Mouse (Mus musculus) cerebellum, postnatal 10 days (tissue): ENCODE results near the gene B4galnt2.

Experiments
- DNase-seq, 2 experiments: peaks; one replicate each; pipeline ENCODE4 v3.0.0; 2021; ENCODE audit warnings: mixed read lengths in 2 of 2

B4galnt2 gene

DNA sequence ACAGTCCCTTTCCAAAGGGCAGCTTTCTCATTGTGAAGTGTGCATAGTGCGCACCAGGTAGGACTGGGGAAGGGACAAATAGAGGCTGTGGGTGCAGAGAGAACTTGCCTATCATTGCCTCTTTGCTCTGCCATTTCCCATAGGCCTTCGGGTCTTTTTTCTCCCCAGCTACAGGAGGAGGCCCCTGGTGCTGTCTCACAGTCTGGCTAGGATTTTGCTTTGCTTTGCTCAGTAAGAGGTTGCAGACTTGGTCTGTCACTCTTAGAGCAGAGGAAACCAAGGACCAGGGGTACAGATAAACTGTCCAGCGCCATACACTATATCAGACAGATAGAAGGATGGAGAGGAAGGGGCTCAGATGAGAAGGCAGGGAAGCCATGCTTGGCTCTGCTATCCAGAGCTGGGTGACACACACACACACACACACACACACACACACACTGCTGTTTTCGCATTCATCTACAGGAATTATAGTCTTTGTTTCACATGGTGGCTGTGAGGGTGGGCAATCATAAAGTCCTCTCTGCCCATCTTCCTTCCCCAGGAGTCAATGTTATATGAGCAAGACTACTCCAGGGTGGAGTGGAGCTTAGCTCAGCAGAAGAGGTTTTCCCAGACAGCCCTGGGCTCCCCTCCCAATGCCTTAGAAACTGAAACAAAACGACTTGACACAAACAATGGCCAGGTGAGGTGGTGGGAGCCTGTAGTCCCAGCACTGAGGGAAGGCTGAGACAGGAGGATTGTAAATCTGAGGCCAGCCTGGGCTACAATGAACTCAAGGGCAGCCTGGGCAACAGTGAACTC is 73.8 kb downstream of the B4galnt2 start:
- DNase-seq: no peak

GRCm38 (mm10) chr11:95838999-95839868 is 75.5 kb downstream of the B4galnt2 start:
- DNase-seq: no peak

GRCm38 (mm10) chr11:95838598-95838997 is 76.1 kb downstream of the B4galnt2 start:
- no peak for DNase-seq

GRCm38 (mm10) chr11:95837059-95837458 is 77.6 kb downstream of the B4galnt2 start, which contains the start of gene Gngt2:
Gene Gngt2 (plus strand): TSS chr11:95837216.
- peak; percentile 81 for DNase-seq

DNA sequence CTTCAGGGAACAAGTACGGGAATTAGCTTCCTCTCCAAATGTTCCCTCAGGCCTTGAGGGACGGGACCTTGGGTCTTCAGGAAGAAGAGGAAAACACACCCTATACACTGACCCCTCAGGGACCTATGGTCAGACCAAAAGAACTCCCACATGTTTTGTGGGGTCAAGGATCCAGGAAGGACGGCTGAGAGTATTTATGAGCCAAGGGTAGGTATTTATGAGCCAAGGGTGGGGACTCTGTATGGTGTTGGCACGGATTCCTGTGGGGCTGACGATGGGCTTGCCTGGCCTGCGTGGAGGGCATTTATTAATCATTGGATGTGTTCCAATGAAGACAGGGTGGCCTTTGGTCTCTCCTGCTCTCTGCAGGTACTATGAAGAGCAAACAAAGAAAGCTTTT is 78.3 kb downstream of the B4galnt2 start:
- DNase-seq: no peak

- no peak for DNase-seq
These were observed 78.9 kb downstream of the B4galnt2 start for GRCm38 (mm10) chr11:95835832-95836231.

GRCm38 (mm10) chr11:95834742-95835710 is 79.7 kb downstream of the B4galnt2 start:
- peak; percentile 51 to 63 for DNase-seq

- DNase-seq: peak; percentile 30 to 35
These were observed 80.5 kb downstream of the B4galnt2 start for GRCm38 (mm10) chr11:95834143-95834667.

DNA sequence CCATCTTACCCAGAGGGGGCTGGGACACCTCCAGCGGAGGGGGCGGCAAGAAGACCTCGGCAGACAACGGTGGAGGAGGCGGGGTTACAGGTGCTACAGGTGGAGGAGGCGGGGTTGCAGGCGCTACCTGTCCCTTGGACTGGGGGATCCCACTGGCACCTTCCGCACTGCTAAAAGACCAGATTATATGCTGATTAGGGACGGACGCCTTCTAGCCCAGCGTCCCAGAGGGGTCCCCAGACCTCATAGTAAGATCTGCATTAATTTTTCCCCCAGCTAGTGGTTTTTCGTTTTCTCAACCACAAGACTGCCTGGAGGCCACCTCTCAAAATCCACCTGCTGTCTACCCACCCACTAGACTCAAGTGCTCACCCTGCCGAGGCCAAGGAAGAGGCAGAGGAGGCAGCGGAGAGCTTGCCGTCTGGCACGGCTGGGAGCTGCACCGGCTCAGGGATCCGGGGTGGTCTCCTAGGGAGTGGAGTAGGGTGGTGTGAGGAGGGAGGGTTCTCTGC is 81.0 kb downstream of the B4galnt2 start:
- DNase-seq: peak in 1 of 2 experiments; percentile 31

DNA sequence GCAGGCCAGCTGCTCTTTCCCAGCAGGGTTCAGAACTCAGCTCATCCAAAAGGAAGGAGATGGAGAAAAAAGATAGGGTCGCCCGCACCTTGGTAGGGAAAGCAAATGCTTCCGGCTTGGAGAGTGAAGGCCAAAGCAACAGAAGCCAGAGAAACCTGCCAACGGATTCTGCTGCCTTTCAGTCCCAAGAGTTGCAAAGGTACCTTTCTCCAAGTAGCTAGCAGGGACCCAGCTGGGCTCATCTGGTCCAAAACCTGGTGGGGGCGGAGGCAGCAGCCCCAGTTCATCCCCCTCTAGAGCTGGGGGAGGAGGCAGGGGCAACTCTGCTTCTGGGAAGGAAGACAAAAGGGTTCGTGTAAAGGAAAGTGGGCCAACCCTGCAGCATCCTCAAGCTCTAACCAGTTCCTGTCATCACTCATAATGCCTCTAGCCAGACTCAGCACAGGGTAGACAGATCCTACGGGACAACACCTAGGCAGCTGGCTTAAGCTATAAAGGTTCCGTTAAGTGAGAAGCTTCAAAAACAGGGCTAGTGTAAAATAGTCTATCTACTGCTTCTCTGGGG is 81.6 kb downstream of the B4galnt2 start:
- peak in 1 of 2 experiments; percentile 52 for DNase-seq

GRCm38 (mm10) chr11:95832129-95833005 is 82.3 kb downstream of the B4galnt2 start:
- DNase-seq: no peak

- DNase-seq: peak in 1 of 2 experiments; percentile 56
These were observed 83.0 kb downstream of the B4galnt2 start for GRCm38 (mm10) chr11:95831641-95832040.

DNA sequence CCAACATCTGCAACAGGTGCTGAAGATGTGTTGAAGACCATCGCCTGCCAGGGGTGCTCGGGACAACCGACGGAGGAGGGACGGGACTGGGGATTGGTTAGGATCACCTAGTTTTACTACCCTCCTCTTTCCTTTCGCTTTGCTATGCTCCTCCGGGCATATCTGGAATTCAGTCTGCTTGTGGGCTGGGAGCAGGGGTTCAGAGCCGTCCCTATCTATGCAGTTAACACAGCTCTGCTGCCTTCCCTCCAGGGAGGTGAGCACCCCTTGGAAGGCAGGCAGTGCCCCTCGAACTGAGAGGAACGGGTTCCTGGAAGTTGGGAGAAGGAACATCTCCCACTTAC is 83.4 kb downstream of the B4galnt2 start:
- DNase-seq: peak in 1 of 2 experiments; percentile 23

DNA sequence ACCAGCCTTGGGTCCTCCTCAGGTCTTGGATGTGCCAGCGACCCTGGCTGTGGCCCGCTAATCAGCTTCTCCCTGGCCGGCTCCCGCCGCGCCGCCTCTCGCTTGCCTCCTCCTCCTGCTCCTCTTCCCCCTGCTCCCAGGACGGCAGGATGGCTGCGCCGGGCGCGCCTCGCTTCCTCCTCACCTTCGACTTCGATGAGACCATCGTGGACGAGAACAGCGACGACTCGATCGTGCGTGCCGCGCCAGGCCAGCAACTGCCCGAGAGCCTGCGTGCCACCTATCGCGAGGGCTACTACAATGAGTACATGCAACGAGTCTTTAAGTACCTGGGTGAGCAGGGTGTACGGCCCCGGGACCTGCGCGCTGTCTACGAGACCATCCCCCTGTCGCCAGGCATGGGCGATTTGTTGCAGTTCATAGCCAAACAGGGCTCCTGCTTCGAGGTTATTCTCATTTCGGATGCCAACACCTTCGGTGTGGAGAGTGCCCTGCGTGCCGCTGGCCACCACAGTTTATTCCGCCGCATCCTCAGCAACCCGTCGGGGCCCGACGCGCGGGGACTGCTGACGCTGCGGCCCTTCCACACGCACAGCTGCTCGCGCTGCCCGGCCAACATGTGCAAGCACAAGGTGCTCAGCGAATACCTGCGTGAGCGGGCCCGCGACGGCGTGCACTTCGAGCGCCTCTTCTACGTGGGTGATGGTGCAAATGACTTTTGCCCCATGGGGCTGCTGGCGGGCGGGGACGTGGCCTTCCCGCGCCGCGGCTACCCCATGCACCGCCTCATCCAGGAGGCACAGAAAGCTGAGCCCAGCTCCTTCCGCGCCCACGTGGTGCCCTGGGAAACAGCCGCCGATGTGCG is 84.0 kb downstream of the B4galnt2 start:
- peak in 1 of 2 experiments; percentile 39 for DNase-seq

DNA sequence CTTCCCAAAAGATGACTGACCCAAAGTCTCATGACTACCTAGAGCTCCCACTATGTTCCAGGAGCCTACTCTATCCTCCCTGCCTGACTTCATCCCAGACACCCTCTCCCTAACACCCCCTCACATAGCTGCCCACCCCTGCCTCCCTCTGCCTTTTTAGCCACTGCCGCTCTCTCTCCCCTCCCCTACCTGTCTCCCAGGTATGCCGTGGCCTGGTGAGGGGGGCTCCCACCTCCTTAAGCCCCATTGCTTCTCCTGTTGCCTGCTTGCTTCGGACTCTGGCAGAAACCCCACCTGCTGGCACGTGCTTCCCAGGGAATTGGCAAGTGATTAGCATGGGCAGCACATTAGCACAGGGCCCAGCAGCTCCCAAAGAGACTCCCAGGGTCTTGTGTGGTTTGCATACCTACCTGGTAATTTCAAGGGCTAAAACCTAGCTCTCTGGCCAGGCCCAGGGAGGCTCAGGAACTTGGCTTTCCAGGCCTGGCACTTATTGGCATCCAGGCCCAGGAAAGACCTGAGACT is 85.1 kb downstream of the B4galnt2 start:
- DNase-seq: no peak

GRCm38 (mm10) chr11:95828181-95828964 is 86.3 kb downstream of the B4galnt2 start:
- no peak for DNase-seq

- DNase-seq: peak; percentile 82 to 89
These were observed 87.1 kb downstream of the B4galnt2 start for GRCm38 (mm10) chr11:95827464-95828085.

GRCm38 (mm10) chr11:95827168-95827447 is 87.6 kb downstream of the B4galnt2 start:
- no peak for DNase-seq
